Mouse (Mus musculus): ENCODE results near the gene Nemp2. TPM values are rescaled to one million over a fixed set of nuclear protein-coding genes. Genes with fewer than 3 reads are reported as not detected.
"Not testable (repeated sequence)": the region's sequence is repeated elsewhere in the genome, so short reads cannot be mapped to it uniquely, and the experiment has no call there.

Nemp2 gene
- polyA plus RNA-seq, 1 experiment from 2014 or later, result 9.1 TPM

GRCm38 (mm10) chr1:52668743-52669323 lies 38.3 kb downstream of the Nemp2 start:
- Histone ChIP-seq H3K4me2 (ENCODE audit: low read depth, low read length) (no peak overlapping the region), H3K27ac (ENCODE audit: low read length) (no peak overlapping the region)
- 49% methylated on average over 7 of the region's 7 CpGs for WGBS

GRCm38 (mm10) chr1:52669931-52670330 lies 39.4 kb downstream of the Nemp2 start:
- Histone ChIP-seq H3K27me3 (ENCODE audit: control insufficient read depth, insufficient read depth, low read depth, low read length) (no peaks in the 10 kb centered on the region), H3K4me1 (replicated peaks; ENCODE audit: control insufficient read depth, insufficient read depth, low read length) (no peaks in the 10 kb centered on the region), H3K9ac (ENCODE audit: low read length) (no peak overlapping the region), H3K9me3 (ENCODE audit: control insufficient read depth, low read length) (no peaks in the 10 kb centered on the region), H3K4me3 (ENCODE audit: low read length) (no peak overlapping the region), H3K27ac (ENCODE audit: low read length) (no peak overlapping the region), H3K36me3 (ENCODE audit: control insufficient read depth, insufficient read depth, low read length) (no peaks in the 10 kb centered on the region), H3K4me2 (ENCODE audit: low read depth, low read length) (no peak overlapping the region)
- ATAC-seq (ENCODE audit: low read depth), result no peak
- 82% methylated on average over 1 of the region's 1 CpGs for WGBS

More at GRCm38 (mm10) chr1:52668743-52669323, 38.3 kb downstream of the Nemp2 start:
- H3K4me1 ChIP-seq (replicated peaks; ENCODE audit: control insufficient read depth, insufficient read depth, low read length), result no peaks in the 10 kb centered on the region
- no peaks in the 10 kb centered on the region for H3K27me3 ChIP-seq (ENCODE audit: control insufficient read depth, insufficient read depth, low read depth, low read length)
- no peak overlapping the region for H3K9ac ChIP-seq (ENCODE audit: low read length)
- H3K9me3 ChIP-seq (ENCODE audit: control insufficient read depth, low read length), result no peaks in the 10 kb centered on the region
- no peak for ATAC-seq (ENCODE audit: low read depth)
- no peak overlapping the region for H3K4me3 ChIP-seq (ENCODE audit: low read length)
- H3K36me3 ChIP-seq (ENCODE audit: control insufficient read depth, insufficient read depth, low read length), result no peaks in the 10 kb centered on the region

DNA sequence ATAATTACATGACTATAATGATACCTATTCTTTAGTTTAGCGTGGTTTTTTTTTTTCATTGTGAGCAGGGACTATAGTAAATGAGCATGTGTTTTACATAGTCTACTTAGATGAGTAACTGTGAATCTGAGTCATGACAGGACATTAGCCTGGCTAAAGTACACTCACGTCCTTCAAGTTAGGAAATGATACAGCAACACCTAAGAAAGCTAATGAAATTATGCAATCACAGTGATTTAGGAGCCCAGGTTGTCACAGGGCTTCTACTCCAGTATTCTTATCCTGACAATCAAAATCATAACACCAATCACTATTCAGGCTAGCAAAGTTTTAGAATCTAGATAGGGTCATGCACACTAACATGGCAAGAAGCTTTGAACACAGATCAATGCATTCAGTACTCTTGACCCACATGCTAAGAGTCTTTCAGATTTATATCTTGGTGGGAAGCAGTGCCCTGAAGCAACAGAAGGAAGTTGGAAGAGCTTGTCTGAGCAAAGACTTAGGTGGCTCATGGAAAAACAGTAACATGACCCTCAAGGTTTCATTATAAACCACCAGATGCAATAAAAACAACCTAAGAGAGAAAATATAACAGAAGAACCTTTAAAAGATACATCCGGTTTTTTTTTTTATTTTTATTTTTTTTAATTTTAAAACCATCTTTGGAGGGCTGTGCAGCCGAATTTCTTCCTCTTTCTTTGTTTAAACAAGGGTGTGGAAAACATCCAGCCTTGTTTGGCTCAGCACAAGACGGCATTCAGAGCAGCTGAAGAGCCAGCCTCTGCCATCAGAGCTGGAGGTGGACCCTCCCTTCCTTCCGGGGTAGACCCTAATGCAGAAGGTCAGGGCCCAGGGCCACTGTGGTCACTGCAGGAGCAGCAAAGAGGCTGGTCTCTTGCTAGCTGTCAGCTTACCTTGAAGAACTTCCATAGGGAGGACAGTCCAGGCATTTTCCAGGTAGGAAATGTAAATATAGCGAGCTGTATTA lies 45.4 kb downstream of the Nemp2 start:
- 37% methylated on average over 7 of the region's 7 CpGs for WGBS
- peak overlapping the region; percentile 36; the same call in 1 of the 2 replicates for H3K27ac ChIP-seq (ENCODE audit: low read length)
- H3K4me1 ChIP-seq (replicated peaks; ENCODE audit: control insufficient read depth, insufficient read depth, low read length), result peaks cover 14% of the 10 kb centered on the region
- H3K9me3 ChIP-seq (ENCODE audit: control insufficient read depth, low read length), result no peaks in the 10 kb centered on the region
- H3K9ac ChIP-seq (ENCODE audit: low read length), result no peak overlapping the region
- H3K4me3 ChIP-seq (ENCODE audit: low read length), result no peak overlapping the region
- H3K27me3 ChIP-seq (ENCODE audit: control insufficient read depth, insufficient read depth, low read depth, low read length), result no peaks in the 10 kb centered on the region
- no peak overlapping the region for H3K4me2 ChIP-seq (ENCODE audit: low read depth, low read length)
- H3K36me3 ChIP-seq (ENCODE audit: control insufficient read depth, insufficient read depth, low read length), result no peaks in the 10 kb centered on the region
- ATAC-seq (ENCODE audit: low read depth), result peak; percentile 78

DNA sequence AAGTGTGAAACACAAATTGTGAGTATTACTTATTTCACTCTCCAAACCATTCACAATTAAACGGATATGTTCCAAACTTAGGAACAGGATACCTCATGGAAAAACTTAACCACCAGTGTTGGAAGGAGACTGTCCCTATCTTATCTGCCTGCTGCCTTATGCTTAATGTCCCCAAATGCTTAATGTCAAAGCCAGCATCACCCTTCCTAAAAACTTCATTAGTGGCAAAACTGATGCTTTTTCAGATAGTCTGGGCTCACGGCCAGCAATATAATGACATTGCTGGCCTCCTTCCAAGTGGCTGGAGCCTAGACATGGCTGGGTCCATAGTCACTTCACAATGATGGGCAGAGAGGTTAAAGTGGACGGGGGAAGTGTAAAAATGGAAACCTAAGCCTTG lies 46.1 kb downstream of the Nemp2 start:
- no peaks in the 10 kb centered on the region for H3K36me3 ChIP-seq (ENCODE audit: control insufficient read depth, insufficient read depth, low read length)
- no peak overlapping the region for H3K9ac ChIP-seq (ENCODE audit: low read length)
- H3K4me1 ChIP-seq (replicated peaks; ENCODE audit: control insufficient read depth, insufficient read depth, low read length), result peaks cover 14% of the 10 kb centered on the region
- H3K4me2 ChIP-seq (ENCODE audit: low read depth, low read length), result no peak overlapping the region
- no peak overlapping the region for H3K4me3 ChIP-seq (ENCODE audit: low read length)
- 17% methylated on average over 3 of the region's 3 CpGs for WGBS
- H3K27me3 ChIP-seq (ENCODE audit: control insufficient read depth, insufficient read depth, low read depth, low read length), result no peaks in the 10 kb centered on the region
- no peaks in the 10 kb centered on the region for H3K9me3 ChIP-seq (ENCODE audit: control insufficient read depth, low read length)
- peak overlapping the region; percentile 36; the same call in 1 of the 2 replicates for H3K27ac ChIP-seq (ENCODE audit: low read length)
- ATAC-seq (ENCODE audit: low read depth), result peak; percentile 90

DNA sequence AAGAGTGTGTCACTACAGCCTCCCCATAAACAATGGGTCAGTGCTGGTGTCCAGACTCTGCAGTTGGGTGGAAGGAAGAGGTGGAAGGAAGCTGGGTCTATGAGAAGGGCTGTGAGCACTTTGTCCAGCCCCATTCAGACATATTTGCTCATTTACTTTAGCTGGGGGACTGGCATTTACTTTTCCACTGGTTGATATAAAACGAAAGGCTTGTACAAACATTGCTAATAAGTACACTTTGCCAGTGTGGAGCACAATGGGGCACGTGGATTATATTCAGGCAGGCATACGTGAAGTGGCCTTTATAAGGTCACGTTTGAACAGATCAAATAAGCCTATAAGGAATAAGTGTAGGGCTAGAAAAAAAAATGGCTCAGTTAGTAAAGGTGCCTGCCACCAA lies 53.0 kb downstream of the Nemp2 start:
- Histone ChIP-seq H3K4me2 (ENCODE audit: low read depth, low read length) (no peak overlapping the region), H3K27ac (ENCODE audit: low read length) (peak overlapping the region; percentile 65), H3K4me1 (replicated peaks; ENCODE audit: control insufficient read depth, insufficient read depth, low read length) (peaks cover 15% of the 10 kb centered on the region), H3K4me3 (ENCODE audit: low read length) (no peak overlapping the region), H3K27me3 (ENCODE audit: control insufficient read depth, insufficient read depth, low read depth, low read length) (no peaks in the 10 kb centered on the region), H3K9me3 (ENCODE audit: control insufficient read depth, low read length) (no peaks in the 10 kb centered on the region), H3K36me3 (ENCODE audit: control insufficient read depth, insufficient read depth, low read length) (no peaks in the 10 kb centered on the region), H3K9ac (ENCODE audit: low read length) (no peak overlapping the region)
- whole genome bisulfite sequencing, result 50% methylated on average over 4 of the region's 4 CpGs
- ATAC-seq (ENCODE audit: low read depth), result peak; percentile 92

GRCm38 (mm10) chr1:52687636-52688035 lies 57.1 kb downstream of the Nemp2 start:
- Histone ChIP-seq H3K27me3 (ENCODE audit: control insufficient read depth, insufficient read depth, low read depth, low read length) (no peaks in the 10 kb centered on the region), H3K4me2 (ENCODE audit: low read depth, low read length) (no peak overlapping the region), H3K36me3 (ENCODE audit: control insufficient read depth, insufficient read depth, low read length) (no peaks in the 10 kb centered on the region), H3K4me3 (ENCODE audit: low read length) (no peak overlapping the region), H3K27ac (ENCODE audit: low read length) (no peak overlapping the region), H3K9me3 (ENCODE audit: control insufficient read depth, low read length) (no peaks in the 10 kb centered on the region), H3K9ac (ENCODE audit: low read length) (no peak overlapping the region), H3K4me1 (replicated peaks; ENCODE audit: control insufficient read depth, insufficient read depth, low read length) (peaks cover 12% of the 10 kb centered on the region)
- ATAC-seq (ENCODE audit: low read depth), result no peak
- 49% methylated on average over 8 of the region's 8 CpGs for WGBS

GRCm38 (mm10) chr1:52694456-52694855 lies 64.0 kb downstream of the Nemp2 start:
- not testable (repeated sequence) for H3K27me3 ChIP-seq (ENCODE audit: control insufficient read depth, insufficient read depth, low read depth, low read length); H3K4me2 ChIP-seq (ENCODE audit: low read depth, low read length)

More at GRCm38 (mm10) chr1:52694456-52694855, 64.0 kb downstream of the Nemp2 start:
- H3K4me1 ChIP-seq (replicated peaks; ENCODE audit: control insufficient read depth, insufficient read depth, low read length); ATAC-seq (ENCODE audit: low read depth); H3K36me3 ChIP-seq (ENCODE audit: control insufficient read depth, insufficient read depth, low read length); H3K4me3 ChIP-seq (ENCODE audit: low read length); H3K27ac ChIP-seq (ENCODE audit: low read length); H3K9ac ChIP-seq (ENCODE audit: low read length); H3K9me3 ChIP-seq (ENCODE audit: control insufficient read depth, low read length): not testable (repeated sequence)
- WGBS, result 91% methylated on average over 13 of the region's 13 CpGs

Other genes with a start within 250 kb of the Nemp2 start
- 11.2 and 12.7 TPM in 2 replicates for gene Nab1, start 130.0 kb upstream of the Nemp2 start, polyA plus RNA-seq (2015; fragmentation: Nextera tagmentation; extraction: Ambion mirVana)
- gene Mfsd6, start 96.8 kb downstream of the Nemp2 start, polyA plus RNA-seq (2015; fragmentation: Nextera tagmentation; extraction: Ambion mirVana), result 2.7 and 3.0 TPM in 2 replicates
- gene Inpp1, start 187.0 kb downstream of the Nemp2 start, polyA plus RNA-seq (2015; fragmentation: Nextera tagmentation; extraction: Ambion mirVana), result 12.8 and 14.8 TPM in 2 replicates
- 20.6 and 20.8 TPM in 2 replicates for gene Hibch, start 214.2 kb downstream of the Nemp2 start, polyA plus RNA-seq (2015; fragmentation: Nextera tagmentation; extraction: Ambion mirVana)

Measured in lung, embryonic 16.5 days (tissue).